Mouse (Mus musculus) regulatory T cell (primary cell): ENCODE measurements around the gene Lysmd3.

Experiments used
- in situ Hi-C: fragments of 300-600 bp; cut with MboI, MseI; formaldehyde crosslinking; loops from one replicate; pipeline ENCODE4 v1.15.1; 2025; ENCODE audit warnings: high pct_unique_total_duplicates

Gene Lysmd3

GRCm38 (mm10) chr13:81667713-81668112, 10.2 kb downstream of the Lysmd3 start:
- in situ Hi-C loops = no loop called here

- in situ Hi-C loops = no loop called here
These were observed 17.9 kb downstream of the Lysmd3 start for GRCm38 (mm10) chr13:81675333-81675732.

DNA sequence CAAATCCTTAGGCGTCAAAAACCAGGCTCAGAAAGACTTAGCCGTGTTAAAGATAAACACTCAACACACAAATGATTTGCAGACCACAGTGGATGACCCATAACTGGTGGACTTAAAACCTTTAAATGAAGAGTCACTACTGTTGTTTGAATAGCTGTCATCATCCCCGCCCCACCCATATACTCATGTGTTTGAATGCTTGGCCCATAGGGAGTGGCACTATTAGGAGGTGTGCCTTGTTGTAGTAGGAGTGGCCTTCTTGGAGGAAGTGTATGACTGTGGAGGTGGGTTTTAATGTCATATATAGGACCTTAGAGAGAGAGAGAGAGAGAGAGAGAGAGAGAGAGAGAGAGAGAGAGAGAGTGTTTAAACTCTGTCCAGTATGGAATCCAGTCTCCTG, 25.6 kb downstream of the Lysmd3 start:
- in situ Hi-C loops = no loop called here

- in situ Hi-C loops = no loop called here
These were observed 26.8 kb downstream of the Lysmd3 start for GRCm38 (mm10) chr13:81684258-81684657.

DNA sequence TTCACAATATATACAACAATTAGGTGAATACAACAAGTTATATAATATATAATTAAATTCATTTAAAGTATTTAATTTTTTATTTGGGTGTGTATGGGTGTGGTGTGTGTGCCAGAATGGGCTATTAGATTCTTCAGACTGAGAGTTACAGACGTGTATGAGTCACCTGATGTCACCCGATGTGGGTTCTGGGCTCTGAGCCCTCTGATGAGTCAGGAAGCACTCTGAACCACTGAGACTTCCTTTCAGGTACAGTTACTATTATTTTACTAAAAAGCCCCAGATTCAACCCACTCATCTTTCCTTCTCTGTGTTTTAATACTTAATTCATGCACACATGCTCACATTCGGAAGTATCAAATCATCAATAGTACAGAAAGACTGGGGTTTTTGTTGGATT, 27.4 kb downstream of the Lysmd3 start:
- in situ Hi-C loops = no loop called here

DNA sequence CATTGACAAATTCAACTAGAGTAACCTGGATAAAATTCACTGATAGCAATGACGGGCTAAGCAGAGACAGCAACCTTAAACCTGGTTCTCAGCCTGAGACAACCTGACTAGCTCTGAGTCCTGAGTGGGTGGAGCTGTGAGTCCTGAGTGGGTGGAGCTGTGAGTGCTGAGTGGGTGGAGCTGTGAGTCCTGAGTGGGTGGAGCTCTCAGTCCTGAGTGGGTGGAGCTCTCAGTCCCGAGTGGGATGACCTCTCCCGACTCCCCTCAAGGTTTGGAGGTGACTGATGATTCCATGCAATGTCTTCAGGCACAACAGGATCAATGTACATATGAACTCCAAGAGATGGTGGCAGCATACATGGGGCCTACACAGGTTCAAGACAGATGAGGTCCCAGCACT, 32.1 kb downstream of the Lysmd3 start:
- in situ Hi-C loops = no loop called here

DNA sequence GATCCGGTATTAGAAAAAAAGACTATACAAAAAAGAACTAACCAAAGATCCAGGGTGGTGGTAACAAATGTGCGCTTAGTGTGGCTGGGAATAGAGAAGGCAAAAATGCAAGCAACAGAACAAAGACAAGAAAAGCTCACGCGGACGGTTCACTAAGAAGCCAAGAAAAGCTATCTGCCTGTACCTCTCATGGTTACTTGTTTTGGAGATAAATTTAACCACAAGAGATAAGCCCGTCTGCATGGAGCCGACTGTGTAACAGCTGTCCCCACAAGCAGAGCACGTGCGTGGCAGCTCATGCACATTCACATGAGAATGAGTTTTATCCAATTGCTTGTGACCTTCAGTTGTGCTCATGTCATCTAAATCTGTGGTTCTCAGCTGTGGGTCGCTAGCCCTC, 33.0 kb downstream of the Lysmd3 start:
- in situ Hi-C loops = no loop called here

- in situ Hi-C loops = no loop called here
These were observed 34.1 kb downstream of the Lysmd3 start for GRCm38 (mm10) chr13:81691606-81692005.

- in situ Hi-C loops = no loop called here
These were observed 37.0 kb downstream of the Lysmd3 start for GRCm38 (mm10) chr13:81694446-81694845.

DNA sequence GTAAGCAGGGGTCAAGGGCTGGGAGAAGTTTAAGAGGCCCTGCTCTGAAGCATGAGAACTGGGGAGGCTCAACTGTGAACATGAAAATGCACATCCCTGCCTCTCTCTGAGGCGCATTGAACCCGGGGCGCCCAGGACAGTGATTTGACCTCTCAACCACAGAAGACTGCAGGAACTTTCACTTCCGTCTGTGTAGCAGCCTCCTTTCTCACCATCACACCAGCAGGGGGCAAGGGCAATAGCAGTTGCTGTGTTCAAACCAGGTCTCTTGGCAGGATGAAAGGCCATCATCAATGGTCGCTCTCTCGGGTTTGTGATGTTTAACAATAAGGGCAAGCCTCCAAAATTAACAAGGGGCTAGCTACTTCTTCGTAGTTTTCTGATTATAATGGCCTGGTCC, 45.7 kb downstream of the Lysmd3 start:
- in situ Hi-C loops = no loop called here

DNA sequence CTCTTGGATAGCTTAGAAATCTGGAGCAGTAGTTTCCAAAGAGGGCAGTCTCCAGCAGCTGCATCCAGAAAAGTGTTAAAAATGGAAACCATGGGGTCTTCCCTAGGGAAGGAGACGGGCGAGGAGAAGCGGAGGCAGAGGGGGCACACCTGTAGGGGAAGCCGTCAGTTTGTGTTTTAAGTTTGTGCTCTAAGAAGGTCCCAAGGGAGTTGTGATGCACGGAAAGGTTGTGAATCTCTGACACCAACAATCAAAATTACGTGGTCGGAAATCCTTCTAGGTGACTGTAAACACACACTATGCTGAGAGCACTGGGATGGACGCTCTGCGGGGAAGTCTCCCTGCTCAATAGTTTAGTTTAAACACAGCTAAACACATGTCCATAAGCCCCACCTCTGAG, 46.2 kb downstream of the Lysmd3 start:
- in situ Hi-C loops = no loop called here

DNA sequence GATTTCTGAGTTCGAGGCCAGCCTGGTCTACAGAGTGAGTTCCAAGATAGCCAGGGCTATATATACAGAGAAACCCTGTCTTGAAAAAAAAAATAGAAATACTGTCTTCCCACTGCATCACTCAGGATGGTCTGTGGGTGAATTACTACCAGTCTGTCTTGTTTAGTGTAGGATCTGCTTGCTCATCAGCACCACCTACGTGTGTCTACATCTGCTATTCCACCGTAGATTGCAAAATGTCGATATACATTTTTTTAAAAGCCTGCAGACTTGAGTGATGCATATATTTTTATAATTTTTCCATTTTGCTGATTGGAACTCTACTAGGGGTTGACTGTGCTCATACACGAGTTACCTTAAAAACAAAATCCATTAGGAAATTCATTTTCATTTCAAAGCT, 48.8 kb downstream of the Lysmd3 start:
- in situ Hi-C loops = no loop called here

DNA sequence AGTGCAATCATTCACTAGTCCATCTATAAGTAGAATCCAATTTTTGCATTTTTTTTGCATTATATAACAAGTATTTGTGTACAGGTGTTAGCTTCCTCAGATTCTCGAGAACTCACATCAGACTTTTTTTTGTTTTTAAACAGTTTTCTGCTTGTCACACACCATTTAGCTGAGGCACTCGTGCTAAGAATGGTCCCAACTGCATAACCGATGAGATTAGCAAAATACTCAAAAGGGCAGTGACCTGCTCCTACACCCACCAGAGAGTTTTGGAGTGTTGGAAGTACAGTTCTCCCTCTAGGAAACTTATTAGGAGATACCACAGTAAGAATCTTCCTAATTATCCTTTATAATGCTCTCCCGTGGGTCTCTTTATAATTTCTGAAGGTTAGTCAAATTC, 52.3 kb downstream of the Lysmd3 start:
- in situ Hi-C loops = no loop called here

- in situ Hi-C loops = no loop called here
These were observed 52.8 kb downstream of the Lysmd3 start for GRCm38 (mm10) chr13:81710266-81710665.

DNA sequence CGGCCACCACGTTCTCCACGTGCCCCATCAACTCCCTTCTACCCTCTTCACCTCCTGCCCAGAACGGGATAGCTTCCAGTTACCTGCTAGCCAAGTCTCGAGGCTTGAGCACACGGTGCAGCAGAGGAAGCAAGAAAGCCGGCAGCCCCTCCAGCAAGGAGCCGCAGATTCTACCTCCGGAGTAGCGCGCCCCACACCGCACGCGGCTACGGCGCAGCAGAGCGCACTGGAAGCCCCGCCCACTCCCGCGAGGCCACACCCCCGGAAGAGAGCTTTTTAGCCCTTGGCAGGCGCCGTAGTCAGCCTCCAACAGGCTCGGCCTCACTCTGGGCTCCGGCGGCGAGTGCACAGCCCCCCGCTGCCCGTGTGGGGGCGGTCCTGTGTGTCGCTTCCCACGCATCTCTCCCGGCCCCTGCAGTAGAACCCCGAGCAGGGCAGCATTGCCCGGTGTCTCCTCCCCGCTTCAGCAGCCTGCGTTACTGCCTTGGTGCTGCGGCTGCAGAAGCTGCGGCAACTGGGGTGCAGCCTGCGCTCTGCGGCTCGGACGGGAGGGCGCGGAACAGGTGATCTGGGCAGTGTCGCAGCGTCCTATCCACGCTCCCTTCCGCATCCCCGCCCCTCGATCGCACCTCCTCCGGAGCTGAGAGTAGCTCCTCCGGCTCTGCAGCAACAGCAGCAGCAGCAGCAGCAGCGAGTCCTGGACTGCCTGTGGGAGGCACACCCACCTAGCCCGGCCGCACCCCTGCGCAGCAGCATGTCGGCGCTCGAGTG, 53.5 kb downstream of the Lysmd3 start, which contains the start of the genes Polr3g and Mblac2:
TSS of gene Polr3g (minus strand) at position 239 of the 771 bp plus-strand sequence.
TSS of gene Mblac2 (plus strand) at position 567 of the 771 bp plus-strand sequence.
- in situ Hi-C loops = no loop called here

- in situ Hi-C loops = no loop called here
These were observed 54.3 kb downstream of the Lysmd3 start for GRCm38 (mm10) chr13:81711546-81712371.

GRCm38 (mm10) chr13:81713896-81714295, 56.4 kb downstream of the Lysmd3 start:
- in situ Hi-C loops = no loop called here
